Mouse (Mus musculus): ENCODE data around the gene Slc6a8. TPM values are rescaled to one million over a fixed set of nuclear protein-coding genes. Genes with fewer than 3 reads are reported as not detected.

The Slc6a8 gene
- 6.7 and 7.1 TPM in 2 replicates for polyA plus RNA-seq (2015; fragmentation: Nextera tagmentation; extraction: Ambion mirVana)

DNA sequence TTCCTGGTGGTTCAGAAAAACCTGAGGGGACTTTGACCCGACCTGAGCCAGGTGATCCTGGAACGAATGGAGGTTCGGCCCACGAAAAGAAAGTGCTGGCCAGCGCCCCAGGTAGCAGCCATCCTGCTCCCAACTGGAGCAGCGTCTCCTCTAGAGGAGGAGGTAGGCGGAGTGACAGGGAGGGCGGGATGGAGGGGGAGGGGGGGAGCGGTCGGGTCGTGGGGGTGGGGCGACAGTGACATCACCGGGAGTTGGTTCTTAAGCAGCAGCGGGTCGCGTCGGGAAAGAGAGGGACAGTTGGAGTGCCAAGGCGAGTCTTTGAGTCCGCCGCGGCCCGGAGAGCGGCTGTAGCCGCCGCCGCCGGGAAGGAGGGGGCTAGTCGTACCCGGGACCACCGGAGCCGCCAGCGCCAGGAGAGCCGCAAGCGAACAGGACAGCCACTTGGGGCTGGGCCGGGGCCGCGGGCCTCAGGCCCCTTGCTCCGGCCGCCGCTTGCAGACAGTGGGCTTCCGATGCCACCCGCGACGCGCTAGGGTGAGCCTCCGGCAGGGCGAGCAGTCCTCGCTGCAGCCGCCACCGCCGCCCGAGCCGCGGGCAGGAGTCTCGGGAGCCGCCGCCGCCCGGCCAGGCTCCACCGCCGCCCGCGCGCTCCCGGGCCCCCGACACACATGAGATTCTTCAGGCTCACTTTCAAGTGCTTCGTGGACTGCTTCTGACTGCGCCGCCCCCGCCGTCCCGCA, at the start of gene Slc6a8:
Gene Slc6a8, plus strand, starts transcription at position 272 of the 740 bp plus-strand sequence.
- peaks cover 9% of the 10 kb centered on the region for H3K4me1 ChIP-seq (ENCODE audit: control insufficient read depth, insufficient read depth, low read length)
- ATAC-seq (ENCODE audit: insufficient read depth, low FRiP score), result peak; percentile 70
- H3K9ac ChIP-seq (ENCODE audit: low read length), result peak within 1 kb of the TSS; percentile 80
- peak within 1 kb of the TSS; percentile 61 for H3K4me3 ChIP-seq (replicated peaks; ENCODE audit: low read length)
- H3K4me2 ChIP-seq (ENCODE audit: low read depth, low read length), result peak within 1 kb of the TSS; percentile 62
- H3K36me3 ChIP-seq (ENCODE audit: control insufficient read depth, insufficient read depth, low read length), result no peaks in the 10 kb centered on the region
- H3K27ac ChIP-seq (ENCODE audit: low read length), result peak within 1 kb of the TSS; percentile 46
- 13% methylated on average over 40 of the region's 72 CpGs for WGBS
- no peaks in the 10 kb centered on the region for H3K9me3 ChIP-seq (replicated peaks; ENCODE audit: control insufficient read depth, low read length)
- no peaks in the 10 kb centered on the region; the same call in 1 of the 2 replicates for H3K27me3 ChIP-seq (ENCODE audit: control insufficient read depth, insufficient read depth, low read length)

DNA sequence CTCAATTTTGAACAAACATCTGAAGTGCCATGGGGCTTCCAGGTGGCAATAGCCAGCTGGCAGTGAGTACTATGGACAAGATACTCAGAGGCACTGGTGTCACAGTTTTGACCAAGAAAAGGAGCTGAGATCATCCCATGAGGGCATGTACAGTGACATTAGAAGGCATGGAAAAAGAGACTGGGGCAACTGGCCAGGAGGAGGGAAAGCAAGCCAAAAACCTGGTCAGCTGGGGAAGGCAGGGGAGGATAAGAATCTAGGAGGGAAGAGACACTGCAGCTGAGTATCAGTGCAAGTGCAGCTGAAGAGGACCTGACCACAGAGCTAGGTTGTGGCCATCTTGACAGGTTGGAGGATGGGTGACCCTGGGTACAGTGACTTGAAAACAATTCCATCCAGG, 46.0 kb upstream of the Slc6a8 start:
- ATAC-seq (ENCODE audit: insufficient read depth, low FRiP score), result no peak
- Histone ChIP-seq H3K4me1 (ENCODE audit: control insufficient read depth, insufficient read depth, low read length) (no peaks in the 10 kb centered on the region), H3K9me3 (replicated peaks; ENCODE audit: control insufficient read depth, low read length) (no peaks in the 10 kb centered on the region), H3K27me3 (ENCODE audit: control insufficient read depth, insufficient read depth, low read length) (no peaks in the 10 kb centered on the region; the same call in 1 of the 2 replicates), H3K36me3 (ENCODE audit: control insufficient read depth, insufficient read depth, low read length) (no peaks in the 10 kb centered on the region), H3K27ac (ENCODE audit: low read length) (no peak overlapping the region), H3K4me3 (replicated peaks; ENCODE audit: low read length) (no peak overlapping the region), H3K4me2 (ENCODE audit: low read depth, low read length) (no peak overlapping the region), H3K9ac (ENCODE audit: low read length) (no peak overlapping the region)

DNA sequence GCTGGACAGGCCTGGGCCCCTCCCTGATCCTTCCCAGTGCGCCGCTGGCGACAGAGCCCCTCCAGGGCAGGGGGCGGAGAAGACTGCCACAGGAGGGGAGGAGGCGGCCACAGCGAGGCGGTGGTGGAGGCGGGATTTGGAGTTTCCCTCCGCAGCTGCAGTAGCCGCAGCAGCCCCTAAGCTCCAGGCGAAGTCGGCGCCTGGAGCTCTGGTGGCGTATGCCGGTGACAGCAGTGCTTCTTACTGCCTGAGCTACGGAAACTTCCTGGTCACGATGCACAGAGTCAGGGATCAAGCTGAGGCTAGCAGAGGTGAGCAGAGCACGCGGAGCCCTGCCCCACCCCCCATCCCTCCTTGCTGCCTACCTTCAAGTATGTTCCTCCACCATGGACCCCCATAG, 37.5 kb upstream of the Slc6a8 start:
- no peaks in the 10 kb centered on the region for H3K36me3 ChIP-seq (ENCODE audit: control insufficient read depth, insufficient read depth, low read length)
- WGBS, result 14% methylated on average over 15 of the region's 19 CpGs
- H3K4me1 ChIP-seq (ENCODE audit: control insufficient read depth, insufficient read depth, low read length), result 0 out of 2 replicates have a peak, but pooled peaks cover 4% of the 10 kb centered on the region
- ATAC-seq (ENCODE audit: insufficient read depth, low FRiP score), result no peak
- H3K9me3 ChIP-seq (replicated peaks; ENCODE audit: control insufficient read depth, low read length), result no peaks in the 10 kb centered on the region
- peak overlapping the region; percentile 31; the same call in 1 of the 2 replicates for H3K9ac ChIP-seq (ENCODE audit: low read length)
- H3K27me3 ChIP-seq (ENCODE audit: control insufficient read depth, insufficient read depth, low read length), result peaks cover 33% of the 10 kb centered on the region
- no peak overlapping the region for H3K27ac ChIP-seq (ENCODE audit: low read length)
- peak overlapping the region; percentile 20 for H3K4me3 ChIP-seq (replicated peaks; ENCODE audit: low read length)
- H3K4me2 ChIP-seq (ENCODE audit: low read depth, low read length), result peak overlapping the region; percentile 44

DNA sequence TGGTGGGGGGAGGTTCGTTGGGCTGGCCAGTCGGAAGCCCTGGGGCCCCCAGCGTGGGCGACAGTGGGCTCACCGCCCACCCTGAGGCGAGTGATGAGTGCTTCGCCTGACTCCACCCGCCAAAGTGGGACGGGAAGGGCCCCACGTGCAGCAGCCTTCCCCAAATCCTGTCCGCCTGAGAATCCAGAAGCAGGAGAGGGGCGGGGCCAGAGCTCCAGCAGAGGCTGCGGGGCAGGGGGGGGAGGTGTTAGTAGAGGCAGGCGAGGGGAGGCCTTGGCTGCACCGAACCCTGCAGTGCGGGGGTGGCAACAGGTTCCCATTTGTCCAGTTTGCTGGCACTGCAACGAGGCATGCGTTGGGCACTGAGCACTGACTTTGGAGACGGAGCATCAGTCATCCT, 35.5 kb upstream of the Slc6a8 start:
- Histone ChIP-seq H3K27me3 (ENCODE audit: control insufficient read depth, insufficient read depth, low read length) (peaks cover 35% of the 10 kb centered on the region), H3K4me1 (ENCODE audit: control insufficient read depth, insufficient read depth, low read length) (0 out of 2 replicates have a peak, but pooled peaks cover 4% of the 10 kb centered on the region), H3K9me3 (replicated peaks; ENCODE audit: control insufficient read depth, low read length) (no peaks in the 10 kb centered on the region), H3K36me3 (ENCODE audit: control insufficient read depth, insufficient read depth, low read length) (no peaks in the 10 kb centered on the region), H3K27ac (ENCODE audit: low read length) (no peak overlapping the region), H3K4me2 (ENCODE audit: low read depth, low read length) (peak overlapping the region; percentile 53), H3K9ac (ENCODE audit: low read length) (peak overlapping the region; percentile 35; the same call in 1 of the 2 replicates), H3K4me3 (replicated peaks; ENCODE audit: low read length) (peak overlapping the region; percentile 31)
- ATAC-seq (ENCODE audit: insufficient read depth, low FRiP score), result no peak
- 12% methylated on average over 19 of the region's 19 CpGs for WGBS

DNA sequence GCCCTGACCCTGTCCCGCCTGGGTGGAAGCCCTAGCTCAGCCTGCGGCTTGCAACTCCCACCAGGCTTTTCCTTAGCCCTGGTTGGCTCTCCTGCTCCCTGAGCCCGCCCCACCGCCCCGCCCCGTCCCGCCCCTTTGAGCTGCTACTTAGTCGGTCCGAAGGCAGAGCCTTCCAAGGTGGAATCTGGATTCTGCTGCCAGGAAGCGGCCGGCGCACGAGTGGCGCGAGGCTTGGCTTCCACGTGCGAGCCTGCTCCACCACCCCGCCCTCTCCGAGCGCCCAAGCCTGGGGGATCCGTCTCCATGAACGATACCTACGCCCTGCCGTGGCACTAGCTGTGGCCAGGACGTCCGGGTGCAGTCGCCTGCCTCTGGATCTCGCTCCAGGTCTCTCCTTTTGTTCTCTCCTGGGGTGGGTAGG, 33.7 kb upstream of the Slc6a8 start, which contains the start of gene Dusp9:
Gene Dusp9, plus strand, starts transcription at position 165 of the 421 bp plus-strand sequence.
- H3K9me3 ChIP-seq (replicated peaks; ENCODE audit: control insufficient read depth, low read length), result no peaks in the 10 kb centered on the region
- H3K4me1 ChIP-seq (ENCODE audit: control insufficient read depth, insufficient read depth, low read length), result 0 out of 2 replicates have a peak, but pooled peaks cover 4% of the 10 kb centered on the region
- H3K4me2 ChIP-seq (ENCODE audit: low read depth, low read length), result peak within 1 kb of the TSS; percentile 63
- no peaks in the 10 kb centered on the region for H3K36me3 ChIP-seq (ENCODE audit: control insufficient read depth, insufficient read depth, low read length)
- H3K27ac ChIP-seq (ENCODE audit: low read length), result no peak within 1 kb of the TSS
- H3K27me3 ChIP-seq (ENCODE audit: control insufficient read depth, insufficient read depth, low read length), result peaks cover 30% of the 10 kb centered on the region
- ATAC-seq (ENCODE audit: insufficient read depth, low FRiP score), result peak; percentile 83
- peak within 1 kb of the TSS; percentile 60 for H3K9ac ChIP-seq (ENCODE audit: low read length)
- WGBS, result 16% methylated on average over 27 of the region's 28 CpGs
- H3K4me3 ChIP-seq (replicated peaks; ENCODE audit: low read length), result peak within 1 kb of the TSS; percentile 45

DNA sequence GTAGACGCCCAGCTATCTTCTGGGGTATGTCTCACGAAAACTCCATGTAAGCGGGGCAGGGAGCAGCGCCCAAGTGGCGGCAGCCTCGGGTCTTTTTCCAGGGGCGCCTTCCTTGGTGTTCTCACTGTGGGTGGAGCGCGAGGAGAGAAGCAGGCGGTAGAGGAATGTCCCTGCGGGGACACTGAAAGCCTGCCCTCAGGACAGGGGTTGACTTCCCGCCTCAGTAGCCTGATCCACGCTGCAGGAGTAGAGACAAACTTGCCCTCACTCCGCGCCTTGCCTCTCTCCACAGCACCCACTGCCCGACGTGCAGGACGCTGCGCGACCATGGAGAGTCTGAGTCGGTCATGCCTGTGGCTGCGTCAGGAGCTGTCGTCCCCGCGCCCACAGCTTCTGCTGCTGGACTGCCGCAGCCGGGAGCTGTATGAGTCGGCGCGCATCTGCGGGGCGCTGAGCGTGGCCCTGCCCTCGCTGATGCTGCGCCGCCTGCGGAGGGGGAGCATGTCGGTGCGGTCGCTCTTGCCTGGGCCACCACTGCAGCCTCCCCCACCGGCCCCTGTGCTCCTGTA, 33.0 kb upstream of the Slc6a8 start:
- Histone ChIP-seq H3K4me1 (ENCODE audit: control insufficient read depth, insufficient read depth, low read length) (0 out of 2 replicates have a peak, but pooled peaks cover 4% of the 10 kb centered on the region), H3K4me3 (replicated peaks; ENCODE audit: low read length) (peak overlapping the region; percentile 45), H3K27ac (ENCODE audit: low read length) (no peak overlapping the region), H3K9ac (ENCODE audit: low read length) (peak overlapping the region; percentile 60), H3K9me3 (replicated peaks; ENCODE audit: control insufficient read depth, low read length) (no peaks in the 10 kb centered on the region), H3K27me3 (ENCODE audit: control insufficient read depth, insufficient read depth, low read length) (peaks cover 29% of the 10 kb centered on the region), H3K36me3 (ENCODE audit: control insufficient read depth, insufficient read depth, low read length) (no peaks in the 10 kb centered on the region), H3K4me2 (ENCODE audit: low read depth, low read length) (peak overlapping the region; percentile 63)
- no peak for ATAC-seq (ENCODE audit: insufficient read depth, low FRiP score)
- 15% methylated on average over 39 of the region's 41 CpGs for whole genome bisulfite sequencing

DNA sequence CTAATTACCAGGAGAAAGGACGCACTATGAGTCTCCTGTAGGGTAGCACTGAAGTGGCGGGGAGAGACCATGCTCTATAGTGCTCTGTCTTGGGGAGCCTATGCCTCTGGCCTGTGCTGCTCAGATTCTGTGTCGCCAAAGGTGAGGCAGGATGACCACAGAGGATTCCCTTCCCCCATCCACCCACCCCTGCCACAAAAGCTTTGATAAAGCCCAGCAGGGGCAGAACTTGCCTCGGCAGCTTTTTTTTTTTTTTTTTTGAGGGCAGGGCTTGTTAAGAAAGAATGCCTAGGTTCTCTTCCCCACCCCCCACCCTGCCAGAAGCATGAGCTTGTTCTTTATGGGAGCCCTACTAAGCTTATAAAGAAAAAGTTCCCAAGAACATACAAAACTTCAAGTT, 27.8 kb upstream of the Slc6a8 start:
- Histone ChIP-seq H3K9ac (ENCODE audit: low read length) (no peak overlapping the region), H3K4me3 (replicated peaks; ENCODE audit: low read length) (no peak overlapping the region), H3K4me1 (ENCODE audit: control insufficient read depth, insufficient read depth, low read length) (no peaks in the 10 kb centered on the region), H3K4me2 (ENCODE audit: low read depth, low read length) (no peak overlapping the region), H3K36me3 (ENCODE audit: control insufficient read depth, insufficient read depth, low read length) (no peaks in the 10 kb centered on the region), H3K27me3 (ENCODE audit: control insufficient read depth, insufficient read depth, low read length) (peaks cover 5% of the 10 kb centered on the region; the same call in 1 of the 2 replicates), H3K27ac (ENCODE audit: low read length) (no peak overlapping the region), H3K9me3 (replicated peaks; ENCODE audit: control insufficient read depth, low read length) (no peaks in the 10 kb centered on the region)
- no peak for ATAC-seq (ENCODE audit: insufficient read depth, low FRiP score)
- whole genome bisulfite sequencing, result 37% methylated on average over 4 of the region's 4 CpGs

DNA sequence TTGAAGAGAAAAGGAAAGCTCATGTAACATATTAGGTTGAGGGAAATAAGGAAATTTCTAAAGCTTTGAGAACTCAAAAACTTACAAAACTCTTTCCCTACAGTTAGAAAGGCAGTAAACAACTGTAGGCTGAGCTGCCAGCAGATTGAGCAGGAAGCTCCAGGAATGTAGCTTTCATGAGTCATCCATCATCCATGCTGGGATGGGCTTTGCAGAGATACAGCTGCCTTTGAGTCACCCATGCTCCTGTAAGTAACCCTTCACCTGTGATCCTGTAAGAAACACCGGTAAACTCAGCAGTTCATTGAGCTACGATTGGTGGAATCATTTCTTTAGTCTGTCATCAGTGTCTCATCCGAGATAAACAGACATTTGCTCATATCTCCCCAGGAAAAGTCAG, 22.1 kb upstream of the Slc6a8 start:
- no peak for ATAC-seq (ENCODE audit: insufficient read depth, low FRiP score)
- WGBS, result 46% methylated on average over 3 of the region's 3 CpGs

DNA sequence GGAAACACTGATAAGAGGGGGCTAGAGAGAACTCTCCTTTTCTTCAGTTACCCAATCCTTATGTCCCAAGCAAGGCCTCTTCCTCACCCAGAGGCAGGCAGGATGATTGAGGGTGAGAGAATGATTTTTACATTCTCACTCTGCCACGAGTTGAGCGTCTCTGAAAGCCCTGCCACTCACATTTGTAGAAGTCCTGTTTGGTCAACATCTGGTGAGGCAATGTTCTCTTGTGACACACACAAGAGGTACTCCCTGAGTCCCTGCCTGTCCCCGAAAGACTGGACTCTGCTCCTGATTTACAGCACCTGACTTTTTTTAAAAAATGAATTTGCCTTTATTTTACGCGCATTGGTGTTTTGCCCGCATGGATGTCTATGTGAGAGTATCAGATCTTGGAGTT, 19.6 kb upstream of the Slc6a8 start:
- no peak overlapping the region for H3K27ac ChIP-seq (ENCODE audit: low read length)
- H3K9me3 ChIP-seq (replicated peaks; ENCODE audit: control insufficient read depth, low read length), result no peaks in the 10 kb centered on the region
- H3K4me2 ChIP-seq (ENCODE audit: low read depth, low read length), result no peak overlapping the region
- ATAC-seq (ENCODE audit: insufficient read depth, low FRiP score), result no peak
- no peak overlapping the region for H3K4me3 ChIP-seq (replicated peaks; ENCODE audit: low read length)
- H3K36me3 ChIP-seq (ENCODE audit: control insufficient read depth, insufficient read depth, low read length), result no peaks in the 10 kb centered on the region
- H3K9ac ChIP-seq (ENCODE audit: low read length), result no peak overlapping the region
- no peaks in the 10 kb centered on the region for H3K27me3 ChIP-seq (ENCODE audit: control insufficient read depth, insufficient read depth, low read length)
- 83% methylated on average over 6 of the region's 6 CpGs for WGBS
- no peaks in the 10 kb centered on the region for H3K4me1 ChIP-seq (ENCODE audit: control insufficient read depth, insufficient read depth, low read length)

More for the DNA sequence above, 22.1 kb upstream of the Slc6a8 start:
- Histone ChIP-seq H3K27ac (ENCODE audit: low read length) (no peak overlapping the region), H3K9ac (ENCODE audit: low read length) (no peak overlapping the region), H3K4me1 (ENCODE audit: control insufficient read depth, insufficient read depth, low read length) (no peaks in the 10 kb centered on the region), H3K9me3 (replicated peaks; ENCODE audit: control insufficient read depth, low read length) (no peaks in the 10 kb centered on the region), H3K36me3 (ENCODE audit: control insufficient read depth, insufficient read depth, low read length) (no peaks in the 10 kb centered on the region), H3K4me3 (replicated peaks; ENCODE audit: low read length) (no peak overlapping the region), H3K27me3 (ENCODE audit: control insufficient read depth, insufficient read depth, low read length) (no peaks in the 10 kb centered on the region), H3K4me2 (ENCODE audit: low read depth, low read length) (no peak overlapping the region)
